Mouse (Mus musculus) retina, postnatal 7 days (tissue): ENCODE data around the gene Abcc2.

ENCODE experiments used
- DNase-seq: peaks from one replicate; pipeline ENCODE4 v3.0.0-alpha.2; 2012; ENCODE audit warnings: low read depth, low spot score

The Abcc2 gene

GRCm38 (mm10) chr19:43777308-43777707, 4.7 kb upstream of the Abcc2 start:
- DNase-seq: no peak

DNA sequence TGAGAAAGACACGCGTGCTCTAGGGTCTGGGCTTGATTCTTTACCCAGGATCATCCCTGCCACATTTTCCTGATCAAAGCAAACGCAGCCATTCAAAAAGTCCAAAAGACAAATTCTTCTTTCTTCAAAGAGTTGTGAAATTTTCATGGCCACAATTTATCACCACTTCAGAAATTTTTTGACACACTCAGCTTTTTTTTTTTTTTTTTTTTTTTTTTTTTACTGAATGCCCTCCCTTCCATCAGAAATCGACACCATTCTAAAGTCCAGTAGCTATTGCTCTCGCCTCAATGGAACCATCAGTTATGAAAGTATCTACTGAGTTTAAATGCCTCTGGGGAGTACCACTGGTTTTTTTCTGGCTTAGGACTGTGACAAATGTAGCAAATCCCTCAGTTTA, 1.6 kb upstream of the Abcc2 start:
- no peak for DNase-seq

GRCm38 (mm10) chr19:43784761-43785160, 2.8 kb downstream of the Abcc2 start:
- no peak for DNase-seq

DNA sequence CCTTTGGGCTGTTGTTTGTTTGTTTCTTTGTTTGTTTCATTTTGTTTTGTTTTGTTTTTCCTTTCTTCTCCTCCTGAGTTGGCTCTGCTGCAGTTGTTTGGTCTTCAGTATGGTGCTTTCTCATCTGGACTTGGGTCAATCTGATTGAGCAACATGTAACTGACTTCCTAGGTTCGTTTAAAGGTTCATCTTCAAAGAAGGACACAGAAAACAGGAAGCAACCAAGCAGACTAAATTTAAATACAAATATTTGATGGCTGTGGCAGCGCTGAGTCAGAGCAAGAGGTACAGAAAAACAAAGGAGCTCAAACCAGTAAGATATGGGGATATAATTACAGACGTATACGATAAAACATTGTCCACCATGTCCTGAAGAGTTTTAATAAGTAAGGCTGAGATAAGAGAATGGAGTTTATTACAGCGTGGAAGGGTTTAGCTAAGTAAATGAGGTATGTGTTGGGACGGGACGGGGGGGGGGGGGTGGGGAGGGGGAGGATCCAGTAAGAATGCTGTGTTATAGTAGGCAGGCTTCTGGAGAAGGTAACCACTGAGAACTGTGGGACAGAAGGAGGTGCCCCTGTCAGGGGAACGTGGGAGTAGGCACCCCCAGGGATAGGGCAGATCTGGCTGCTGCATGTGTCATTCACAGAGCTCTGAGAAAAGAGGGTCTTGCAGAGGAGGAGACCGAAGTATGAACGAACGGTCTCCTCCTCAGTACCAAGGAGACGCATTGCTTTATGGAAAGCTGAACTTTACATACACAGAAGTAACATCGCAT, 4.4 kb downstream of the Abcc2 start:
- DNase-seq: no peak

GRCm38 (mm10) chr19:43789817-43790216, 7.8 kb downstream of the Abcc2 start:
- no peak for DNase-seq

GRCm38 (mm10) chr19:43792537-43792936, 10.5 kb downstream of the Abcc2 start:
- no peak for DNase-seq

DNA sequence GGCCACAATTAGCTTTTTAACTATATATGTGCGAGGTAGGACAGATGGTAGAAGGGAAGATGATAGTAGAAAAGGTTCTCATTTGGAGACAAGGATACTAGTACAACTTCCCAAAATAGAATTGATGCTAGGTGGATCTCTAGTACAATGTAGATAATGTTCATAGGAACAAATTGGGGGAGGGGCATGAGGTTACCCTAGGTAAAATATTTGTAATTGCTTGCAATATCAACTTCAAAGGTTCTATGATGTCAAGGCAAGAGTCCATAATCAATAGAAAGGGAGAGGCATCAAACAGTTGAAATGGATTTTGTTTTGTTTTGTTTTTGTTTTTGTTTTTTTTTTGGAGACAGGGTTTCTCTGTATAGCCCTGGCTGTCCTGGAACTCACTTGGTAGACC, 12.0 kb downstream of the Abcc2 start:
- no peak for DNase-seq

GRCm38 (mm10) chr19:43795511-43795910, 13.5 kb downstream of the Abcc2 start:
- DNase-seq: no peak

DNA sequence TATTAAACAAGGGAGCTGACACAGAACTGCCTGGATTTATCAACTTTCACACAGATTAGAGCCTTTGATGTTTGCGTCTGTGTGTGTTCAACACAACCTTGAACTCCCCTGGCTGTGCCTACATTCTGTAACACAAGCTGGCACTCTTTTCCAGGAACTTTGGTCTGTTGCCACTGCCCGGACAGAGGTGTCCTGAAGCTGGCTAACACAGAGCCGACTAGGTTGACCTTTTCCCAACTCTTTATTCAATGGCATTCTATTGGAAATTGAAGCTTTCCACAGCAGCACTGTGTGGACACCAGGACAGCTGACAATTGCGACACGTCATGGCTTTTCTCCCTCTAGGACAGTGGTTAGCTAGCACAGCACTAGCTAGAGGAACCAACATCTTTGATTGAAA, 15.2 kb downstream of the Abcc2 start:
- no peak for DNase-seq

- DNase-seq: no peak
Measured at GRCm38 (mm10) chr19:43801427-43802051, 19.5 kb downstream of the Abcc2 start.

DNA sequence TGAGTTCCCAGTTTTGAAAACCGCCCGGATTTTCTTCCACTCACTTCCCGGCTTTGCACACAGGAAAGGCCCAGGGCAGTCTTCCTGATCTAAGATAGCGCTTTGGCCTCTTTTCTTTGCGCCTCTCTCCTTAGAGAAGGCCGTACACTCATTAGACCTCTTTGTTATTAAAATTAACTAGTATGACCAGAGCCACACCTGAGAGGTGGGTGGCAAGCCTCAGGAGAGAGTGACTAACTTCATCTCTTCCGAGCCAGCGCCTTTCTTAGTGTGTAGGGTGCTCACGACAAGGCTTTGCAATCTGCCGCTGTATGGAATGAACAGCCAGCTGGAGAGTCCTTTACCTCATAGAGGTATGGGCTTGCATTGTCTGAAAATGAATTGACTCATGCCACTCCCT, 21.9 kb downstream of the Abcc2 start:
- no peak for DNase-seq

- no peak for DNase-seq
Measured at GRCm38 (mm10) chr19:43809331-43809730, 27.3 kb downstream of the Abcc2 start.

- DNase-seq: no peak
Measured at GRCm38 (mm10) chr19:43811419-43811818, 29.4 kb downstream of the Abcc2 start.

DNA sequence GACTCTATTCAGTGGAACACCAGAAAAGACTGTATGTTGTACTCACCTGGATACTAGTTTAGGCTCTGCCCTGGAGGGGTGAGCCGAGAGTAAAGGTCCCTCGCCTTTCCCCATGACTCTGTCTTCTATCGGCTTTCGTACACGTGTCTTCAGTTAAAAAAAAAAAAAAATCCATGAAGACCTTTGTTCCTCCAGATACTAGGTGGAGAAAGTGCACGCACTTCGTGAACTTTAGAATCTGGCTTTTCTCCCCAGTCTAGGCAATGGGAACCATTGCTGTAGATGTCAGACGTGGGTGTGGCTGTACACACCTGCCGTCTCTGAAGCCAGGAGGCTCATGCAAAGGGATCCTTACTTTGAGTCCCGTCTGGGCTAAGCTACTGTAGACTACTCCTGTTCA, 31.3 kb downstream of the Abcc2 start:
- no peak for DNase-seq

DNA sequence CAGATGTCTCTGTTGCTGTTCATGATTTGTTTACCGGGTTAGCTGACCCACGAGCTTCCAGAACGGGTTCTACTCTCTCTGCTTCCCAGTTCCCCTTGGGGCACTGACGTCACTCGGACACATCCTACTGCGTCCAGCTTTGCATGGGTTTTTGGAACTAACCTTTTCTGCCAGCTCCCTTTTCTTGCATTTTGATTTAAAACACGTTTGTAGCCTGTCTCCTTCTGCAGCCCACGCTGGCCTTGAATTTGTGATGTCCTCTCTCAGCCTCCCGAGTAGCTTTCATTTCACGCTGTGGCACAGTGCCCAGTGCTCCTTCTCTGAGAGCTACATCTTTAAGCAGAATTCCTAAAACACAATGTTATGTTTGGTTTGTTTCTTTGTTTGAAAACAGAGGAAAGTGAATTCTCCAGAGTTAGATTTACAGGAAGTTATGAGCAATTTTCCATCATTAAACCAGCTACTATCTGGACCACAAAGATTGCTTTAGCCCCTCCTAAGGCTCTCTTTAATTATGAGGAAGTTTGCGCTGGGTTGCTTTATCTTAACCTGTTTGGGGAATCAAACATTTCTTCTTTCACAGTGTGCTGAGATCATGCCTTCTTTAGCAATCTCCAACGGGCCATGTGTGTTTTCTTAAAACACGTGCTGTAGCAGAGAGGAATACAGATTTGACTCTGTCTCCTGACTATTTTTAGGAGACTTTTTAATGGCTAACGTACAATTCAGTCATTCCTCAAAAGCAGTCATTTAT, 33.8 kb downstream of the Abcc2 start:
- DNase-seq: no peak

DNA sequence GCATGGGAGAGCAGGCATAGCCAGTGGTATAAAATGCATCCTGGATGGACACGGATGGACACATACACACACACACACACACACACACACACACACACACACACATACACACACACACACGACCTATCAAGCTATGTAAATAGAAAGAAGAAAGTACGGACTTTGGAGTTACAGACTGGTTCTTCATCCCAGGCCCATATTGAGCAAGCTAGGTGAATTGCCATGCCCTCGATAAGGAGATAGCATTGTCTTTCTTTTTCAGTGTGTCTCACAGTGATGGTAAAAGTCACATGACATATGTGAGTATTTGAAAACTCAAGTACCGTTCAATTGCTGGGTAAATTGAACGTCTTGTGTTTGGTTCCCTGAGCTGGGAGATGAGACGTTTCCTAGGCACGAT, 44.9 kb downstream of the Abcc2 start:
- no peak for DNase-seq

DNA sequence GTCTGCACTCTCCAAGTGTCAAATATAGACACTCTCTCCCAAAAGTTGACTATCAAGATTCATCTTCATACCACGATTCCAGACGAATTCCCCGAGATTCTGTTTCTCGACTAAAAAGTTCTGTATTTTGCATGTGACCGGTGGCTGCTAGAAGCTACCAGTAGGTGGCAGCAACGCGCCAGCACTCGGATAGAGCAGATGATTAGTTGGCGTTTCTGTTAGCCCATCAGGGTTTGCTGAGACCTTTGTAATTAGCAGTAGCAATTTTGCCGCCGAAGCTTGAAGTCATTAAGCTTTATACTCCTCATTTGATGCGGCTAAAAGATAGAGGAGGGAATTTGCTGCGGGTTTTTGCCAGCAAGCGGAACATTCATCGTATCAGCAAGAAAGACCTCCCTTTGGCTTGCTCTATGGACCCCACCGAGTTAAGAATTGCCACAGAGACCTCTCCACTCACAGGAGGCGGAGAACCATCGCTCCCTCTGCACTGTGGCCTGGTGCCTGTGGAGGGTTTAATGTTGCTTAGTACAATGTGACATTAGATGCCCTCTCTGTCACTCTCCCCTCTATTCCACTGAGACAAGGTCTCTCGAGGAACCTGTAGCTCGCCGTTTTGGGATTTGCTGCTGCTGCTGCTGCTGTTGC, 50.6 kb downstream of the Abcc2 start:
- peak; percentile 72 for DNase-seq

DNA sequence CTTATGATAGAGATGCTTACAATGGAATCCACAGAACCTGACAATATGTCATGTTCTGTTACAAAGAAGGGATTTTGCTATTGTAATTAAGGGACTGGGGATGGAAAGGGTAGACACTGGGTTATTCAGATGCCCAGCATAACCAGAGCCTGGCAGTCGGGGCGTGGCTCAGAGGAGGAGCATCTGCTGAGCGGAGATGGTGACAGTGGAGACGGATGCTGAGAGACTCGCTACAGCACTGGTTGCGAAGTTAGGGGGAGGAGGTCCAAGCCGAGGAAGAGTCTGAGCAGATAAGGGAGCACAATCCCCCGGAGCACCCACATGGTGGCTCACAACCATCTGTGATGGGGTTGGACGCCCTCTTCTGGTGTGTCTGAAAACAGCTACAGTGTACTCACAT, 61.2 kb downstream of the Abcc2 start:
- DNase-seq: no peak

GRCm38 (mm10) chr19:43845331-43845908, 63.4 kb downstream of the Abcc2 start:
- no peak for DNase-seq

DNA sequence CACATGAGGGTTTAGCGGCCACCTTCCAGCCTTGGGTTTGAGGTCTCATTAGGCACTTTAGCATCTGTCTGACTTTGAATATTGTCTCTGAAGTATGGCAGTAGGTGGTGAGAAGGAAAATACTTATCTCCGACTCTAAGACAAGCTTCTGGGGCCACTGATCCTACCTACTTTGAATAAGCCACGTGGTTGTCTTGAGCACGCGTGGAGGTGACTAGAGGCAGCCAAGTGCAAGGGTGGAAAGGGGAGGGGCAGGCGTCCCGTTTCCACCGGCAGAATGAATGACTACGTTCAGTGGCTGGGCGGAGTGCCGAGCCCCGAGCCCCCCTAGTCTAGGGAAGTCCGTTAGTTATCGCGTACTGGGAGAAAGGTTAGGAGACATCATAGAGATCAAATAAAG, 65.1 kb downstream of the Abcc2 start:
- no peak for DNase-seq

GRCm38 (mm10) chr19:43847966-43848365, 66.0 kb downstream of the Abcc2 start:
- no peak for DNase-seq

GRCm38 (mm10) chr19:43850026-43850425, 68.0 kb downstream of the Abcc2 start:
- no peak for DNase-seq
